Mouse (Mus musculus) ES-Bruce4 (cell line): Measurements from ENCODE around the gene Gp1ba.

Source experiments
- CTCF ChIP-seq: IDR thresholded peaks from one replicate; pipeline ENCODE4 v1.8.1; 2011; ENCODE audit warnings: low read depth, low read length
- POLR2A ChIP-seq: IDR thresholded peaks from one replicate; pipeline ENCODE4 v1.8.1; 2011; ENCODE audit warnings: low read length; ENCODE audit not compliant: insufficient read depth

DNA sequence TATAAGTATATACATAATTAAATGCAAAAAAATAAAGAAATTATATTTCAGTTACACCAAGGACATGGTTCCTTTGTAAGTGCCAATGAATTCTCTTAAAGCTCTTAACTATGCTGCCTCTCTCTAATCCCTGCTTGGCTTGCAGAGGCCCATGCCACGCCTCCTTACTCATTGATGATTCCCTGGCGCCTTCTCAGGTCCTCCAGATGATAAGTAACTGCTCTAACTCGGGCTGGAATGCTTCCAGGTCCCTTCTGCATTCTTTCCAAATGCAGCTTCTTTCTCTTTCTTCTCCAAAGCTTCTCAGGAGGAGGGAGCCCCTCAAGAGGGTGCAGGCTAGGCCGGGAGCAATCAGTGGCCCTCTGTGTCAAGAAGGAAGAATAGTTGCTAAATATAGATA lies 50.7 kb downstream of the Gp1ba start:
- TF ChIP-seq POLR2A = no peak
- TF ChIP-seq CTCF = no peak
